Mouse (Mus musculus) WW6 (cell line): ENCODE data around the gene Gm3002.
"Not testable (repeated sequence)": the region's sequence is repeated elsewhere in the genome, so short reads cannot be mapped to it uniquely, and the experiment has no call there.

Experiments
- DNase-seq: peaks from one replicate; pipeline ENCODE4 v3.0.0-alpha.2; 2013; ENCODE audit warnings: low read depth, low spot score

The Gm3002 gene

DNA sequence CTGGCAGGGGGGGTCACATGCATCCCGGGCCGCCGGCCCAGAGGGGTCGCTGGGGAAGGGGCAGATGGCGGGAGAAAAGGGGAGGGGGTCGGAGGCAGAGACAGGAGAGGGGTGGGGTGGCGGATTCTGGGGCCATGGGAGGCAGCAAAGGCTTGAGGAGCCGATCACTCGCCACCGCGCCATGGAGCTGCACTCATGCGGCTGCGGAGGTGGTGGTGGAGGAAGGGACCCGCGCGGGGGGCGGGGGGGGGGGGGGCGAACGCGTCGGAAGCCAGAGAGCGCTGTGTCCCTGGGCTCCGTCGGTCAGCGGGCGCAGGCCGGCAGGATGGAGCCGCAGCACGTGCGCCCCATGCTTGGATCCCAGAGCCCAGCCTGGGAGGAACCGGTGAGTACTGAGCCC lies at the start of gene Gm3002:
TSS of gene Gm3002 (plus strand) at position 301 of the 400 bp plus-strand sequence.
- not testable (repeated sequence) for DNase-seq

DNA sequence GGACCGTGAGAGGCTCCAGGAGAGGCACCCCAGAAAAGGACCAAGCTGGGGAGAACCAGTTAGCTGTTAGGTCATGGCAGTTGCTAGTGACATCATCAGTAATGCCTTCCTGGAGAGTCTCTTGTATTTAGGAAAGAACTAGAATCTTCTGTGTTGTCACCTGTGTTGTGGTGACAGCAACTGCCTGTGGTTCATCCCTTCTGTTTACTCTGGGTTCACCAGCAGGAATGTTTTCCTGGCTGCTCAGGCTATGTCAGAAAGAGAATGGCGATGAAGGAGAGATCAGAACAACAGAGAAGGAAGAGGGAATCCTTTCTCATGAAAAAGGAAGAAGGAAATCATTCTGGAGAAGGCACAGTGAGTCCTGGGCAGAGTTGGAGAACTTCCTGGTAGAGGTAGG lies 36.1 kb downstream of the Gm3002 start, which contains the start of gene Gm3033:
TSS of gene Gm3033 (plus strand) at position 301 of the 400 bp plus-strand sequence.
- DNase-seq = not testable (repeated sequence)

DNA sequence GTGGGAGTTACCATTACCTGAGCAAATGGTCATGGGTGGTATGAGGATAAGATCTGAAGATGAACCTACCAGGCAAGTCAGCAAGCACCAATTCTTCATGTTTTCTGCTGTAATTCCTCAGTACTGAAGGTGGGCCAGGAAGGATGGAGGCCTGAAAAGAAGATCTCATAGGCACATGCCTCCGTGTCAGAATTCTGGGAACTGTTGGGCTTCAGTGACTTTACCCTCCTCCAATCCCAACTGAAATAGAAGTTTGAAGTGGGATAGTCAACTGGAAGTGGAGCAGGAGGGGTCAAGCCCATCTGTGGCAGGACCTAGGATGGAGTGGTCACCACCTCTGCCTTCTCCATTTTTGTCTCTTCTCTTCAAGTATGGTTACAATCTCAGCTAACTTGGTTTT lies 74.0 kb downstream of the Gm3002 start, which contains the start of gene Gm2916:
TSS of gene Gm2916 (plus strand) at position 301 of the 400 bp plus-strand sequence.
- not testable (repeated sequence) for DNase-seq

DNA sequence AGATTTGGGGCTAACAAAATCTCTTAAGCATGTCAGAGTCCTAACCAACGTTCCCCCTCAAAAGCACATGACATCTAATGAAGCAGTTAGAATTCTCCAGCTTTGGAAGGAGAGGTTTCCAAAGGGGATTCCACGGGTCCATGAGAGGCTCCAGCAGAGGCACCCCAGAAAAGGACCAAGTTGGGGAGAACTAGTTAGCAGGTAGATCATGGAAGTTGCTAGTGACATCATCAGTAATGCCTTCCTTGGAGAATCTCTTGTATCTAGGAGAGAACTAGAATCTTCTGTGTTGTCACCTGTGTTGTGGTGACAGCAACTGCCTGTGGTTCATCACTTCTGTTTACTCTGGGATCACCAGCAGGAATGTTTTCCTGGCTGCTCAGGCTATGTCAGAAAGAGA lies 121.6 kb downstream of the Gm3002 start, which contains the start of gene Gm3029:
TSS of gene Gm3029 (plus strand) at position 301 of the 400 bp plus-strand sequence.
- DNase-seq = not testable (repeated sequence)

DNA sequence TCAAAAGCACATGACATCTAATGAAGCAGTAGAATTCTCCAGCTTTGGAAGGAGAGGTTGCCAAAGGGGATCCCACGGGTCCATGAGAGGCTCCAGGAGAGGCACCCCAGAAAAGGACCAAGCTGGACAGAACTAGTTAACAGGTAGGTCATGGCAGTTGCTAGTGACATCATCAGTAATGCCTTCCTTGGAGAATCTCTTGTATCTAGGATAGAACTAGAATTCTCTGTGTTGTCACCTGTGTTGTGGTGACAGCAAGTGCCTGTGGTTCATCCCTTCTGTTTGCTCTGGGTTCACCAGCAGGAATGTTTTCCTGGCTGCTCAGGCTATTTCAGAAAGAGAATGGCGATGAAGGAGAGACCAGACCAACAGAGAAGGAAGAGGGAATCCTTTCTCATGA lies 153.4 kb downstream of the Gm3002 start, which contains the start of gene Gm3095:
TSS of gene Gm3095 (plus strand) at position 301 of the 400 bp plus-strand sequence.
- DNase-seq = not testable (repeated sequence)

DNA sequence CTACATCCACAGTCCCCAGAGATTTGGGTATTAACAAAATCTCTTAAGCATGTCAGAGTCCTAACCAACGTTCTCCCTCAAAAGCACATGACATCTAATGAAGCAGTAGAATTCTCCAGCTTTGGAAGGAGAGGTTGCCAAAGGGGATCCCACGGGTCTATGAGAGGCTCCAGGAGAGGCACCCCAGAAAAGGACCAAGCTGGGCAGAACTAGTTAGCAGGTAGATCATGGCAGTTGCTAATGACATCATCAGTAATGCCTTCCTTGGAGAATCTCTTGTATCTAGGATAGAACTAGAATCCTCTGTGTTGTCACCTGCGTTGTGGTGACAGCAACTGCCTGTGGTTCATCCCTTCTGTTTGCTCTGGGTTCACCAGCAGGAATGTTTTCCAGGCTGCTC lies 188.2 kb downstream of the Gm3002 start, which contains the start of gene Gm3099:
TSS of gene Gm3099 (plus strand) at position 301 of the 400 bp plus-strand sequence.
- not testable (repeated sequence) for DNase-seq
